Mouse (Mus musculus) E14TG2a.4 (cell line): ENCODE data around the gene Lst1.

Source experiments
- CTCF ChIP-seq: conservative IDR thresholded peaks from 2 replicates; pipeline ENCODE4 v1.5.1; 2014; ENCODE audit warnings: low read length
- POU5F1 ChIP-seq: IDR thresholded peaks from 2 replicates; pipeline ENCODE4 v1.6.1; 2014; ENCODE audit warnings: low read length, borderline replicate concordance

DNA sequence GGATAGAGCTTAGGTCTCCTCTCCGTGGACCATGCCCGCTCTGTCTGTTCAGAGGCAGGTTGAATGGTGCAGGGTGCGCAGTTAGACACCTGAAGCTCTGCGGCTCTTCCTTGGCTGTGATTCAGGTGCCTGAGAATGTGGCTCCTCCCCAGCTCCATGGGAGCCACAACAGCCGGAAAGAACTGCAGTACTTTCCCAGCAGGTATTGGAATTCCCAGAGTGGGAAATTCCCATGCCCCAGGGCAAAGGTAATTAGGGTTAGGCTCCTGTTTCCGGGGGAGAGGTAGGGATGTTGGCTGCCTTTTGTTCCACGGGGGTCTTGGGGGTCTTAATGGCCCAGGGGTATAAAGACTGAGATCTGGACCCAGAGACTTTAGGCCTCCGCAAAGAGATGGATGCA lies 10.7 kb upstream of the Lst1 start:
- TF ChIP-seq CTCF (no peak), POU5F1 (no peak)
